Mouse (Mus musculus) CH12.LX (cell line): ENCODE data around the gene Rpl18. TPM values are rescaled to one million over a fixed set of nuclear protein-coding genes. Genes with fewer than 3 reads are reported as not detected.

Experiments used
- DNase-seq: peaks from one replicate; pipeline ENCODE4 v3.0.0-alpha.2; 2013; ENCODE audit errors: extremely low read depth
- H3K27ac ChIP-seq: 2 replicates; pipeline ENCODE4 v1.5.1; 2012; ENCODE audit warnings: low read depth, mild to moderate bottlenecking, control low read depth, moderate library complexity; ENCODE audit not compliant: insufficient read depth
- H3K27me3 ChIP-seq: replicated peaks from 2 replicates; pipeline ENCODE3; 2012; ENCODE audit warnings: inconsistent platforms
- H3K36me3 ChIP-seq, 2 experiments: replicated peaks in 1 of 2; 2 replicates each; pipeline versions ENCODE3 to v1.6.1; 2012; ENCODE audit warnings: inconsistent platforms in 1 of 2, low read length in 1 of 2, mild to moderate bottlenecking in 1 of 2, mixed read lengths in 1 of 2, moderate library complexity in 1 of 2; ENCODE audit not compliant: control insufficient read depth in 1 of 2, insufficient read depth in 1 of 2
- H3K4me1 ChIP-seq, 2 experiments: 2 replicates each; pipeline ENCODE4 v1.6.1; 2012; ENCODE audit warnings: inconsistent platforms in 1 of 2, moderate library complexity in 1 of 2; ENCODE audit not compliant: insufficient read depth in 2 of 2, control insufficient read depth in 1 of 2
- H3K4me2 ChIP-seq: 2 replicates; pipeline ENCODE4 v1.6.1; 2012; ENCODE audit warnings: low read depth, mild to moderate bottlenecking, control low read depth; ENCODE audit not compliant: poor library complexity, insufficient read depth, severe bottlenecking
- H3K4me3 ChIP-seq, 3 experiments: fragments of 150-350 bp in 1 of 3; sonication (generic) in 1 of 3; replicated peaks in 1 of 3; 2 replicates each; pipeline versions ENCODE3 to v1.5.1; 2011 to 2012; ENCODE audit warnings: low read depth in 2 of 3, low read length in 2 of 3, mild to moderate bottlenecking in 2 of 3, moderate library complexity in 2 of 3, control low read depth in 1 of 3, improper control_type of control experiment in 1 of 3, inconsistent platforms in 1 of 3, mixed read lengths in 1 of 3; ENCODE audit not compliant: poor library complexity in 1 of 3
- H3K79me2 ChIP-seq: replicated peaks from 2 replicates; pipeline ENCODE4 v1.6.1; 2012; ENCODE audit warnings: mild to moderate bottlenecking, moderate library complexity; ENCODE audit not compliant: control insufficient read depth, poor library complexity, insufficient read depth, severe bottlenecking; ENCODE audit errors: extremely low read depth
- H3K9ac ChIP-seq: 2 replicates; pipeline ENCODE4 v1.6.1; 2012; ENCODE audit warnings: low read depth, mild to moderate bottlenecking, control low read depth, moderate library complexity; ENCODE audit not compliant: insufficient read depth
- H3K9me3 ChIP-seq: replicated peaks from 2 replicates; pipeline ENCODE3; 2012; ENCODE audit warnings: low read length, inconsistent platforms, mixed read lengths
- BHLHE40 ChIP-seq: IDR thresholded peaks from 2 replicates; pipeline ENCODE4 v1.6.1; 2011; ENCODE audit warnings: mild to moderate bottlenecking, low read depth, low read length, improper control_type of control experiment
- CHD2 ChIP-seq: IDR thresholded peaks from 2 replicates; pipeline ENCODE4 v1.6.1; 2011; ENCODE audit warnings: low read length, improper control_type of control experiment
- ELF1 ChIP-seq: IDR thresholded peaks from 2 replicates; pipeline ENCODE4 v1.6.1; 2014; ENCODE audit warnings: low read depth, mild to moderate bottlenecking, inconsistent platforms, low read length, improper control_type of control experiment
- ETS1 ChIP-seq: conservative IDR thresholded peaks from 2 replicates; pipeline ENCODE4 v1.6.1; 2012; ENCODE audit warnings: low read depth, mild to moderate bottlenecking, inconsistent platforms, low read length, improper control_type of control experiment, moderate library complexity
- GABPA ChIP-seq: IDR thresholded peaks from 2 replicates; pipeline ENCODE4 v1.6.1; 2012; ENCODE audit warnings: low read depth, low read length, improper control_type of control experiment, inconsistent platforms; ENCODE audit not compliant: insufficient replicate concordance
- HCFC1 ChIP-seq: IDR thresholded peaks from 2 replicates; pipeline ENCODE4 v1.6.1; 2012; ENCODE audit warnings: low read depth, mild to moderate bottlenecking, inconsistent platforms, low read length, improper control_type of control experiment
- IRF4 ChIP-seq: IDR thresholded peaks from 2 replicates; pipeline ENCODE4 v1.6.1; 2014; ENCODE audit warnings: low read depth, mild to moderate bottlenecking, inconsistent platforms, low read length, improper control_type of control experiment
- JUND ChIP-seq: conservative IDR thresholded peaks from 2 replicates; pipeline ENCODE4 v1.6.1; 2011; ENCODE audit warnings: low read depth, low read length, improper control_type of control experiment
- KAT2A ChIP-seq: IDR thresholded peaks from 2 replicates; pipeline ENCODE4 v1.6.1; 2012; ENCODE audit warnings: low read length, improper control_type of control experiment, inconsistent platforms; ENCODE audit not compliant: insufficient replicate concordance
- MYC ChIP-seq: IDR thresholded peaks from 2 replicates; pipeline ENCODE4 v1.6.1; 2011; ENCODE audit warnings: low read depth, mild to moderate bottlenecking, improper control_type of control experiment, low read length
- POLR2A ChIP-seq: IDR thresholded peaks from 2 replicates; pipeline ENCODE4 v1.6.1; 2011; ENCODE audit warnings: low read depth, mild to moderate bottlenecking, improper control_type of control experiment, low read length
- POLR2AphosphoS2 ChIP-seq: IDR thresholded peaks from 2 replicates; pipeline ENCODE4 v1.6.1; 2011; ENCODE audit warnings: low read depth, low read length, improper control_type of control experiment
- RAD21 ChIP-seq: IDR thresholded peaks from 2 replicates; pipeline ENCODE4 v1.6.1; 2011; ENCODE audit warnings: low read depth, mild to moderate bottlenecking, low read length, improper control_type of control experiment, moderate library complexity
- SMC3 ChIP-seq: IDR thresholded peaks from 2 replicates; pipeline ENCODE4 v1.6.1; 2011; ENCODE audit warnings: low read depth, low read length, improper control_type of control experiment
- TCF12 ChIP-seq: IDR thresholded peaks from 2 replicates; pipeline ENCODE4 v1.6.1; 2014; ENCODE audit warnings: low read depth, mild to moderate bottlenecking, inconsistent platforms, low read length, improper control_type of control experiment
- UBTF ChIP-seq: IDR thresholded peaks from 2 replicates; pipeline ENCODE4 v1.6.1; 2012; ENCODE audit warnings: low read depth, mild to moderate bottlenecking, inconsistent platforms, low read length, improper control_type of control experiment, moderate library complexity
- USF2 ChIP-seq: conservative IDR thresholded peaks from 2 replicates; pipeline ENCODE4 v1.6.1; 2011; ENCODE audit warnings: low read depth, low read length, improper control_type of control experiment
- ZKSCAN1 ChIP-seq: IDR thresholded peaks from 2 replicates; pipeline ENCODE4 v1.6.1; 2012; ENCODE audit warnings: low read depth, inconsistent platforms, low read length, improper control_type of control experiment, borderline replicate concordance
- ZMIZ1 ChIP-seq: IDR thresholded peaks from 2 replicates; pipeline ENCODE4 v1.6.1; 2012; ENCODE audit warnings: low read depth, mild to moderate bottlenecking, inconsistent platforms, low read length, improper control_type of control experiment
- dilution Hi-C: fragments of 300-500 bp; cut with MboI; formaldehyde crosslinking; loops from 2 replicates; pipeline ENCODE4 v1.14.3; 2020; ENCODE audit warnings: low sequenced_read_pairs; ENCODE audit not compliant: extremely low pct_unique_long_range_greater_than_20kb, extremely low pct_ligation_motif_present
- in situ Hi-C: fragments of 300-500 bp; cut with MboI; formaldehyde crosslinking; loops from 3 replicates; pipeline ENCODE4 v1.14.3; 2019; ENCODE audit warnings: low sequenced_read_pairs, low pct_ligation_motif_present, low pct_unique_long_range_greater_than_20kb, mixed read lengths
- polyA plus RNA-seq: library from polyadenylated mRNA; unstranded; fragments of >175 nt; gene quantifications from 2 replicates; pipeline ENCODE4 v1.2.1, GENCODE M21; 2012; ENCODE audit warnings: low read depth; ENCODE audit not compliant: insufficient read length
- total RNA-seq, 2 experiments: library from RNA; depleted of rRNA; stranded (reverse); fragments of 300-350 nt in 1 of 2; fragments of >200 nt in 1 of 2; gene quantifications; 2 replicates each; pipeline ENCODE4 v1.2.3; 2012 to 2014

Gene Rpl18
- total and polyA plus RNA-seq, 3 experiments, result 2,393 to 3,766 (median 3,204) TPM

DNA sequence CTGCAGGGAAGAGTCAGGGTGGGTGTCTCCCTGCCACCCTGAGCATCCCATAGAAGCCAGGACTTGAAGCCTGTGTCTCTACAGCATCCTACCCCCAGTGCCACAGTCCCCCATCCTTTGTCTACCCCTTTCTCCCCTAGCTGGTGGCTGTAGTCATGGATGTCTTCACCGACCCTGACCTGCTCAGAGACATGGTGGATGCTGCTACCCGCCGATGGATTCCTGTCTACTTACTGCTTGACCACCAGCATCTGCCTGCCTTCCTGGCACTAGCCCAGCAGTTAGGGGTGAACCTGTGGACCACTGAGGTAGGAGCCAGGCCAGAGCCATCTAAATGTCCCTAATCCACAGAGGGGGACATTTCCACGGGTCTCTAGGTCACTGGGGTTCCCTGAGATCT lies 8.0 kb downstream of the Rpl18 start:
- no peak for TF ChIP-seq ZKSCAN1
- TF ChIP-seq POLR2A, result 0 out of 2 replicates have a peak, but pooled peaks have one; percentile 25
- TF ChIP-seq CHD2, result no peak
- no peak for TF ChIP-seq IRF4
- TF ChIP-seq RAD21, result no peak
- TF ChIP-seq JUND, result no peak
- TF ChIP-seq MYC, result no peak
- no peak for TF ChIP-seq KAT2A
- in situ Hi-C loops, result no loop called here

GRCm38 (mm10) chr7:45723781-45724180 lies 8.5 kb downstream of the Rpl18 start:
- Histone ChIP-seq H3K27ac (no peak overlapping the region), H3K4me2 (no peak overlapping the region), H3K36me3 (peaks cover 90 to 98% of the 10 kb centered on the region in 2 experiments), H3K9ac (no peak overlapping the region), H3K9me3 (no peaks in the 10 kb centered on the region), H3K79me2 (peaks cover 12% of the 10 kb centered on the region), H3K4me1 (peaks cover 7 to 26% of the 10 kb centered on the region in 2 experiments; a peak in 3 of 4 replicates), H3K4me3 (no peak overlapping the region), H3K27me3 (no peaks in the 10 kb centered on the region)
- TF ChIP-seq ELF1 (no peak), POLR2A (no peak), ZKSCAN1 (no peak), BHLHE40 (no peak), ETS1 (no peak), SMC3 (no peak), GABPA (no peak), UBTF (no peak), HCFC1 (no peak), ZMIZ1 (no peak), CHD2 (no peak), TCF12 (no peak), USF2 (no peak), IRF4 (no peak), POLR2AphosphoS2 (no peak)
- no peak for DNase-seq
- in situ Hi-C loops, result no loop called here
- dilution Hi-C loops, result no loop called here

More for the DNA sequence above, 8.0 kb downstream of the Rpl18 start:
- no peak overlapping the region for H3K27ac ChIP-seq
- no peak for DNase-seq
- peaks cover 7 to 26% of the 10 kb centered on the region in 2 experiments; a peak in 3 of 4 replicates for H3K4me1 ChIP-seq
- H3K27me3 ChIP-seq, result no peaks in the 10 kb centered on the region
- H3K36me3 ChIP-seq, result peaks cover 88 to 96% of the 10 kb centered on the region in 2 experiments
- no peak overlapping the region for H3K4me2 ChIP-seq
- no peak overlapping the region for H3K4me3 ChIP-seq
- dilution Hi-C loops, result no loop called here
- H3K79me2 ChIP-seq, result peaks cover 17% of the 10 kb centered on the region
- H3K9ac ChIP-seq, result no peak overlapping the region
- H3K9me3 ChIP-seq, result no peaks in the 10 kb centered on the region
